Mouse (Mus musculus) embryonic facial prominence, embryonic 15.5 days (tissue): ENCODE measurements around the gene B3gntl1. TPM values are rescaled to one million over a fixed set of nuclear protein-coding genes. Genes with fewer than 3 reads are reported as not detected.
"Not testable (repeated sequence)": the region's sequence is repeated elsewhere in the genome, so short reads cannot be mapped to it uniquely, and the experiment has no call there.

Experiments used
- ATAC-seq: fragments of 200-750 bp; cut with Nextera tagmentation; 2 replicates; pipeline ENCODE4 v1.8.0; 2017; ENCODE audit warnings: low read depth, moderate TSS enrichment; ENCODE audit not compliant: insufficient number of reproducible peaks, low FRiP score, low TSS enrichment
- H3K27ac ChIP-seq: fragments of 300-500 bp; sonication (generic); replicated peaks from 2 replicates; pipeline ENCODE4 v1.5.1; 2015; ENCODE audit warnings: mild to moderate bottlenecking, inconsistent platforms
- H3K27me3 ChIP-seq: fragments of 300-500 bp; sonication (generic); 2 replicates; pipeline ENCODE4 v1.6.1; 2015; ENCODE audit warnings: inconsistent platforms
- H3K36me3 ChIP-seq: fragments of 300-500 bp; sonication (generic); 2 replicates; pipeline ENCODE4 v1.6.1; 2015; ENCODE audit warnings: mild to moderate bottlenecking, inconsistent platforms
- H3K4me1 ChIP-seq: fragments of 300-500 bp; sonication (generic); 2 replicates; pipeline ENCODE4 v1.6.1; 2015; ENCODE audit warnings: inconsistent platforms
- H3K4me2 ChIP-seq: fragments of 300-500 bp; sonication (generic); replicated peaks from 2 replicates; pipeline ENCODE4 v1.6.1; 2015; ENCODE audit warnings: mild to moderate bottlenecking, inconsistent platforms
- H3K4me3 ChIP-seq: fragments of 300-500 bp; sonication (generic); replicated peaks from 2 replicates; pipeline ENCODE4 v1.5.1; 2015; ENCODE audit warnings: mild to moderate bottlenecking, inconsistent platforms
- H3K9ac ChIP-seq: fragments of 300-500 bp; sonication (generic); 2 replicates; pipeline ENCODE4 v1.6.1; 2015; ENCODE audit warnings: inconsistent platforms
- H3K9me3 ChIP-seq: fragments of 300-500 bp; sonication (generic); replicated peaks from 2 replicates; pipeline ENCODE4 v1.6.1; 2016; ENCODE audit warnings: inconsistent platforms
- WGBS: fragments of 180-500 bp; shearing (Covaris S2); methylation state at CpG from one replicate; pipeline ENCODE4 v1.1.7; 2015; 5-methylcytosine and 5-hydroxymethylcytosine counted together
- polyA plus RNA-seq: library from polyadenylated mRNA; unstranded; fragments of >200 nt; fragmentation: Nextera tagmentation; extraction: Ambion mirVana; gene quantifications from 2 replicates; pipeline ENCODE4 v1.2.1, GENCODE M21; 2015

The B3gntl1 gene
- polyA plus RNA-seq, 1 experiment from 2014 or later: 9.8 TPM

DNA sequence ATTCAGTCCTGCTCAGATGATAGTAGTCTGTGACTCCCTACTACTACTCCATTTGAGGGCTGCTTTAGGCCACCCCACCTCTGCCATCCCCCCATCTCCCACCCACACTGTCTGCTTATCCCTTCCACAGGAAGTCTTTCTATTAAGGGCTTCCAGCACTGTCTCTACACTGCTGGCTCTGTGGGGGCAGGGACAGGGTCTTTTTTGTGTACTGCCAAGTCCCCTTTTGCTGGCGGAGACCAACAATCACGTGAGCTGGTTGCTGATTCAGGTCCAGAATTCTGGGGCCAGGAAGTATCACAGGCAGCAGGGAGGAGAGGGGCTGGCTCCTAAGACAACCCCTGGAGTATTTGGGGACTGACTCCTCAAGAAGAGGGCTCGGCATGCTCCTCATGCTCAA lies 10.3 kb upstream of the B3gntl1 start:
- H3K4me2 ChIP-seq: no peak overlapping the region
- H3K27ac ChIP-seq: no peak overlapping the region
- H3K4me1 ChIP-seq: 0 out of 2 replicates have a peak, but pooled peaks cover 7% of the 10 kb centered on the region
- H3K9ac ChIP-seq: no peak overlapping the region
- no peaks in the 10 kb centered on the region for H3K27me3 ChIP-seq
- WGBS: 53% methylated on average over 3 of the region's 3 CpGs
- H3K9me3 ChIP-seq: no peaks in the 10 kb centered on the region
- H3K36me3 ChIP-seq: no peaks in the 10 kb centered on the region
- H3K4me3 ChIP-seq: no peak overlapping the region
- ATAC-seq: no peak

DNA sequence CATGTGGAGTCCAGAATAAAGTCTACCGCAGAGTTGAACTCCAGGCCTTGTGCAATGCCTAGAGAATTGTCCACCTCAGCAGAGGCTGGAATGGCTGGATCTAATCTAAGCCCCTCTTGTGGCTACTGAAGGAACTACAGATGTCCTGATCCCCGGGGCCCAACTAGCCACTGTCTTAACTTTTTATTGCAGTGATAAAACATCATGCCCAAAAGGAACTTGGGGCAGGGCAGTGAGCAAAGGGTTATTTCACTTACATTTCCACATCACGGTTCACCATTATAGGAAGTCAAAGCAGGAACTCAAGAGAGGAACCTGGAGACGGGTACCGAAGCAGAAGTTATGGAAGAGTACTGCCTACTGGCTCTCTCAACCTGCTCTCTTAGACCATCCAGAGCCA lies 7.8 kb upstream of the B3gntl1 start:
- 75% methylated on average over 5 of the region's 5 CpGs for WGBS
- Histone ChIP-seq H3K36me3 (no peaks in the 10 kb centered on the region), H3K9ac (no peak overlapping the region), H3K27me3 (no peaks in the 10 kb centered on the region), H3K4me3 (no peak overlapping the region), H3K27ac (no peak overlapping the region), H3K4me1 (no peaks in the 10 kb centered on the region), H3K4me2 (no peak overlapping the region), H3K9me3 (no peaks in the 10 kb centered on the region)
- ATAC-seq: no peak

DNA sequence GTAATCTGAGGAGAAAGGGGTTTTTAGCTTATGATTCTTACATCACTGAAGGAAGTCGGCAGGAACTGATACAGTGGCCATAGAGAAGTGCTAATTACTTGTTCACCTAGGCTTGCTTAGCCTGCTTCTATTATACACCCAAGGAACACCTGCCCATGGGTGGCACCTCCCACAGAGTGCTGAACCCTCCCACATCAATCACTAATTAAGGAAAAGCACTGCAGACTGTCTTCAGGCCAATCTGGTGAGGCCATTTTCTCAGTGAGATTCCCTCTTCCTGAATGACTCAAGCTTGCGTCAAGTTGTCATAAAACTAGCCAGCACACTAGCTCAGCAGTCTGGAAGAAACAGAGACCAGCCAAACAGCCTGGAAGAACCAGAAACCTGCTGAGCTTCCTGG lies 6.6 kb upstream of the B3gntl1 start:
- 74% methylated on average over 2 of the region's 2 CpGs for WGBS

DNA sequence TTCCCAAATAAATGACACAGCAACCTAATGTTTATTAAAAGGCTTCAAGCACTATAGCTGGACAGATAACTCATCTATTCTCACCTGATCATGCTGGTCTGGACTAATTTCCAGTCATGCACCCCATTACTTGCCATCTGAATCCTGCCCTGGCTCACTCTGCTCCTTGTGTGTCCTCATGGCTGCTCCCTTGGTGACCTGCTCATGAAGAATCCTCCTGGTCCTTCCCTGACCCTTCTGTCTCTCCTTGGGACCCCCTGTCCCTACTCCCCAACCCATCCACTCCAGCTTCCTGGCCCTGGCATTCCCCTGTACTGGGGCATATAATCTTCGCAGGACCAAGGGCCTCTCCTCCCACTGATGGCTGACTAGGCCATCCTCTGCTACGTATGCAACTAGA lies 3.9 kb upstream of the B3gntl1 start:
- Histone ChIP-seq H3K4me1 (peaks cover 16% of the 10 kb centered on the region), H3K9ac (no peak overlapping the region), H3K9me3 (no peaks in the 10 kb centered on the region), H3K36me3 (no peaks in the 10 kb centered on the region), H3K27ac (no peak overlapping the region), H3K4me2 (no peak overlapping the region), H3K4me3 (no peak overlapping the region), H3K27me3 (no peaks in the 10 kb centered on the region)
- no peak for ATAC-seq
- 93% methylated on average over 2 of the region's 2 CpGs for WGBS

More for the DNA sequence above, 6.6 kb upstream of the B3gntl1 start:
- Histone ChIP-seq H3K4me2 (no peak overlapping the region), H3K36me3 (no peaks in the 10 kb centered on the region), H3K4me1 (no peaks in the 10 kb centered on the region), H3K9ac (no peak overlapping the region), H3K27me3 (no peaks in the 10 kb centered on the region), H3K9me3 (no peaks in the 10 kb centered on the region), H3K27ac (no peak overlapping the region), H3K4me3 (no peak overlapping the region)
- no peak for ATAC-seq

DNA sequence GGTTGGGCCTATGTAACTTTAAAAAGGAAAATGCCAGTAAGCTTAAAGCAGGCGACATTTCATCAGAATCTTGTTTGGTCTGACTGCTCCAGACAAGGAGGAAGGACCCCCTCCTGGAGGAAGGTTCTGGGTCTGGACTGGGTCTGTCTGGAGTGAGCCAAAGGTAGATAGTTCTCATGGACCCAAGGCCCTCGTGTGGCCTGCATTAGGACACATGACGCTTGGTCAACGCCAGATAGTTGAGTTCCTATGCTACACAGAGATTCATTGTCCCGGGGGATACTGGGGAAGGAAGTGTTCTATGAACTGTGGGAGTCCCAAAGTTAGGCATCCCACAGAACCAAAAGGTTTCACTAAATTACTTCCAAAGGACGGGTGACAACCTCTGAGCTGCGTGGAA lies 676 bp upstream of the B3gntl1 start:
- peak overlapping the region; percentile 74 for H3K4me2 ChIP-seq
- 61% methylated on average over 7 of the region's 7 CpGs for WGBS
- no peaks in the 10 kb centered on the region for H3K27me3 ChIP-seq
- peaks cover 4% of the 10 kb centered on the region; the same call in 1 of the 2 replicates for H3K36me3 ChIP-seq
- H3K4me1 ChIP-seq: peaks cover 16% of the 10 kb centered on the region
- H3K9ac ChIP-seq: peak overlapping the region; percentile 31
- H3K9me3 ChIP-seq: no peaks in the 10 kb centered on the region
- 0 out of 2 replicates have a peak, but pooled peaks have one; percentile 1 for ATAC-seq
- peak overlapping the region; percentile 75 for H3K4me3 ChIP-seq
- peak overlapping the region; percentile 96 for H3K27ac ChIP-seq

DNA sequence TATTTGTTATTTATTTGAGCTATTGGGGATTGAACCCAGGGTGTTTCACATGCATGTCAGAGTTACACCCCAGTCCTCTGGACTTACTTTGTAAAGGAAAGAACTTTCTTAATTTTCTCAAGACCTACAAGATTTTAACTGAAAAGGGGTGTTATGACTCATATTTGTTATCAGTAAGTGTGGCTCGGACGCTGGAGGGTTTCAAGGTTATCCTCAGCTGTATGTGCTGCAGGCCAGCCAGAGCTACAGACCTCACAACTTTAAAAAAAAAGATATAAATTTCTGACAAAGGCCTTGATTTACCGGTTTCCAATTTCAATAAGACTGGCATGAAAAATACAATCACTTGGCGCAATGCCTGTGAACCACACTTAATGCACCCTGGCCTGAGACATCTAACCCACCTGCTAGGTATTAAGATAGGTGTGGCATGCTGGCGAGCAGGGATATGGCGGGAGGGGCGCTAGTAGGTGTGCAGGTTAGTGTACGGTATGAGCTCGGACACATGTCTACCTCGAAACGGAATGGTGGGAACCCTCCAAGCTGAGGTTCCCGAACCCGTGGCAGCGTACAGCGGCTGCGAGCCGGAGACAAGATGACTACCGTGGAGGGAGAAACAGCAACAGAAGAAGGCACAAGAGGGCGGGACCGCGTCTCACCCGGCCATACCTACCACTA lies 502 bp downstream of the B3gntl1 start:
- peak overlapping the region; percentile 74 for H3K4me2 ChIP-seq
- H3K4me3 ChIP-seq: peak overlapping the region; percentile 75
- ATAC-seq: no peak
- peak overlapping the region; percentile 75 for H3K9ac ChIP-seq
- no peaks in the 10 kb centered on the region for H3K27me3 ChIP-seq
- peaks cover 16% of the 10 kb centered on the region for H3K4me1 ChIP-seq
- 2% methylated on average over 22 of the region's 22 CpGs for WGBS
- peaks cover 7% of the 10 kb centered on the region; the same call in 1 of the 2 replicates for H3K36me3 ChIP-seq
- H3K9me3 ChIP-seq: no peaks in the 10 kb centered on the region
- H3K27ac ChIP-seq: peak overlapping the region; percentile 96

DNA sequence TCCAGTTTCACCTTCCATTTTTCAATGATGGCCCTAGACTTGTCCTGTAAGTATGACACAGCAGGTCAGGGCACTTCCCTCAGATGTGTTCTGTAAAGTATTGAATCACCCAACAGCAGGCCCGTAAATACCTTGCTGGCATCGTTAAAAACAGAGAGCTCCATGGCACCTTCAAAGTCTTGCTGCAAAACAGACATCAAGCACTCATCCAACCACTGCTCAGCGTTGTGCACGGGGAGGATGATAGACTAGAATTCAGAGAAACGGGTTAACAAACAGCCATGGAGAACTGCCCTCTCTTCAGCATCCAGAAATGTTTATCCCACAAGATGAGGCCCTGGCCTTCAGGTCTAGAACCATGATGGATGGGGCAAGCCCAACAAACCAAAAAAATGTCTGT lies 2.0 kb downstream of the B3gntl1 start:
- Histone ChIP-seq H3K4me2 (no peak overlapping the region), H3K27me3 (no peaks in the 10 kb centered on the region), H3K36me3 (peaks cover 7% of the 10 kb centered on the region; the same call in 1 of the 2 replicates), H3K27ac (no peak overlapping the region), H3K4me1 (peaks cover 16% of the 10 kb centered on the region), H3K4me3 (no peak overlapping the region), H3K9me3 (no peaks in the 10 kb centered on the region), H3K9ac (no peak overlapping the region)
- ATAC-seq: no peak
- WGBS: 94% methylated on average over 5 of the region's 5 CpGs

DNA sequence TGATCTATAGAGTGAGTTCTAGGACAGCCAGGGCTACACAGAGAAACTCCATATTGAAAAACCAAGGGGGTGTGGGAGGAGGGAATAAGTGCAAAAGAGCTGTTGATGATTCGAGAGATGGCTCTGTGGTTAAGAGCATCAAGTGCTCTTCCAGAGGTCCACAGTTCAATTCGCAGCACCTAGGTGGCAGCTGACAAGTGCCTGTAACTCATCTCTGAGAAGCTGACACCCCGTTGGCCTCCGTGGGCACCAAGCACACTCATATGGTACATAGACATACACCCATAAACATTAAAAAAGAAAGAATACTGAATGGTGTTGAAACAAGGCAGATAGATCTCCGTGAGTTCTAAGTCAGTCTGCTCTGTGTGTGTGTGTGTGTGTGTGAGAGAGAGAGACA lies 4.2 kb downstream of the B3gntl1 start:
- H3K9ac ChIP-seq: no peak overlapping the region
- H3K27ac ChIP-seq: no peak overlapping the region
- H3K4me2 ChIP-seq: no peak overlapping the region
- no peak for ATAC-seq
- peaks cover 13% of the 10 kb centered on the region for H3K4me1 ChIP-seq
- H3K9me3 ChIP-seq: no peaks in the 10 kb centered on the region
- no peaks in the 10 kb centered on the region for H3K27me3 ChIP-seq
- H3K36me3 ChIP-seq: peaks cover 7% of the 10 kb centered on the region; the same call in 1 of the 2 replicates
- H3K4me3 ChIP-seq: no peak overlapping the region
- 93% methylated on average over 5 of the region's 5 CpGs for WGBS

DNA sequence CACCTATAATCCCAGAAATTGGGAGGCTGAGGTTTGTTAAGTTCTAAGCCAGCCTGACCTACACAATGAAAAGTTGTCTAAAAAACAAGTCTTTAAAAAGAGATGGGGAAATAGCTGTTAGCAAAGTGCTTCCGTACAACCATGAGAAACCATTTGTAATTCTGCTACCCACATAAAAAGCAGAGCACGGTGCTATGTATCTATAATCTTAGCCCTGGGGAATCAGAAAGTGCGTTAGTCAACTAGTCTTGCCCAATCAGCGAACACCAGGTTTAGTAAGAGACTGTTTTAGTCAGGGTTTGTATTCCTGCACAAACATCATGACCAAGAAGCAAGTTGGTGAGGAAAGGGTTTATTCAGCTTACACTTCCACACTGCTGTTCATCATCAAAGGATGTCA lies 5.4 kb downstream of the B3gntl1 start:
- H3K4me3 ChIP-seq: no peak overlapping the region
- H3K4me2 ChIP-seq: no peak overlapping the region
- no peak overlapping the region for H3K9ac ChIP-seq
- H3K27me3 ChIP-seq: no peaks in the 10 kb centered on the region
- no peak for ATAC-seq
- no peaks in the 10 kb centered on the region for H3K9me3 ChIP-seq
- H3K27ac ChIP-seq: no peak overlapping the region
- WGBS: 81% methylated on average over 4 of the region's 4 CpGs
- H3K4me1 ChIP-seq: peaks cover 6% of the 10 kb centered on the region
- peaks cover 7% of the 10 kb centered on the region; the same call in 1 of the 2 replicates for H3K36me3 ChIP-seq

DNA sequence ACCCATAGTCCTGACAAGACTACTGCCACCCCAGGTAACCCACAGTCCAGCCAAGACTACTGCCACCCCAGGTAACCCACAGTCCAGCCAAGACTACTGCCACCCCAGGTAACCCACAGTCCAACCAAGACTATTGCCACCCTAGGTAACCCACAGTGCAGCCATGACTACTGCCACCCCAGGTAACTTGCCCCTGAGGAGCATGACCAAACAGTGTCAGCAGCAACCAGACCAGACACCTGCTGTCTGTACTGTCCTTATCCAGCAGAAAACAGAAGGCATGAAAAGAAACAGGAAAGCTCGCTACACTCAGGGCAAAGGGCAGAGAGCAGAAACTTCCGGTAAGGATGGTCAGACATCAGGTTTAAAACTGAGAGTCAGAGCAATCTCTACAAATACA lies 11.8 kb downstream of the B3gntl1 start:
- H3K27me3 ChIP-seq: no peaks in the 10 kb centered on the region
- WGBS: 89% methylated on average over 2 of the region's 2 CpGs
- H3K4me1 ChIP-seq: no peaks in the 10 kb centered on the region
- no peak overlapping the region for H3K4me3 ChIP-seq
- 0 out of 2 replicates have a peak, but pooled peaks cover 4% of the 10 kb centered on the region for H3K36me3 ChIP-seq
- ATAC-seq: no peak
- no peak overlapping the region for H3K9ac ChIP-seq
- no peak overlapping the region for H3K4me2 ChIP-seq
- no peaks in the 10 kb centered on the region for H3K9me3 ChIP-seq
- H3K27ac ChIP-seq: no peak overlapping the region

DNA sequence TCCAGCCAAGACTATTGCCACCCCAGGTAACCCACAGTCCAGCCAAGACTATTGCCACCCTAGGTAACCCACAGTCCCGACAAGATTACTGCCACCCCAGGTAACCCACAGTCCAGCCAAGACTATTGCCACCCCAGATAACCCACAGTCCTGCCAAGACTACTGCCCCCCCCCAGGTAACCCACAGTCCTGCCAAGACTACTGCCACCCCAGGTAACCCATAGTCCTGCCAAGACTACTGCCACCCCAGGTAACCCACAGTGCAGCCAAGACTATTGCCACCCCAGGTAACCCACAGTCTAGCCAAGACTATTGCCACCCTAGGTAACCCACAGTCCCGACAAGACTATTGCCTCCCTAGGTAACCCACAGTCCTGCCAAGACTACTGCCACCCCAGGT lies 12.3 kb downstream of the B3gntl1 start:
- not testable (repeated sequence) for H3K27me3 ChIP-seq, H3K4me3 ChIP-seq, H3K4me1 ChIP-seq, H3K9me3 ChIP-seq, H3K36me3 ChIP-seq, H3K9ac ChIP-seq, H3K27ac ChIP-seq, ATAC-seq, H3K4me2 ChIP-seq
- 84% methylated on average over 2 of the region's 2 CpGs for WGBS

DNA sequence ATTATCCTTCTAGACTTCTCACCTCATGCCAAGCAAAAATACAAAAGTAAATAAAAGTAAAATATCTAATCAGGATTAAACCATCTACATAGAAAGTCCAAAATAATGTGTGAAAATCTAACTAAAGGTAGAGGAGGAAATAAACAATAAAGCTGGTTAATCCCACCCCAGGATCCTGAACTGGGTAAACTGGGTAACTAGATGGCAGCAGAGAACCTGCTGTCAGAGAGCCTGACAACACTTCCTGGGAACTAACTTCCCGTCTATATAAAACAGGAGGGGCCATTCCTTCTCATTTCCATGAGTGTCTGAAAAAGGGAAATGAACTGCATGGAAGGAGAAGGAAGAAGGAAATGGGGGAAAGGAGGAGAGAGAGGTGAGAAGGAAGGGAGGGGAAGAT lies 14.8 kb downstream of the B3gntl1 start:
- ATAC-seq: no peak
- no peak overlapping the region for H3K4me2 ChIP-seq
- 37% methylated on average over 1 of the region's 1 CpGs for WGBS
- no peak overlapping the region for H3K4me3 ChIP-seq
- no peak overlapping the region for H3K27ac ChIP-seq
- 0 out of 2 replicates have a peak, but pooled peaks cover 4% of the 10 kb centered on the region for H3K36me3 ChIP-seq
- peaks cover 11% of the 10 kb centered on the region; the same call in 1 of the 2 replicates for H3K4me1 ChIP-seq
- no peak overlapping the region for H3K9ac ChIP-seq
- H3K9me3 ChIP-seq: no peaks in the 10 kb centered on the region
- H3K27me3 ChIP-seq: no peaks in the 10 kb centered on the region
